Mouse (Mus musculus): ENCODE results near the gene Fut2.

- no peak; the same call in 1 of the 2 replicates for TF ChIP-seq POLR2A (IDR thresholded peaks at IDR 0.05; ENCODE audit: insufficient read depth, low read depth, low read length)
- no peak for TF ChIP-seq CTCF (IDR thresholded peaks at IDR 0.05; ENCODE audit: insufficient read depth, low read depth, low read length)
Measured at GRCm38 (mm10) chr7:45644183-45644582, 22.0 kb downstream of the Fut2 start.

Measured in olfactory bulb, adult 2 months (tissue).